ENCODE assay signal across 20 mouse cellular contexts in genomic region chr6:101194386-101194925, GRCm38 (mm10).
DNase-seq lines count a peak whose midpoint lies in the region; ATAC-seq and TF ChIP-seq lines count a peak whose summit lies in the region.
"Had no signal": no experiment of that assay in that cellular context is flagged by ENCODE, and none has a peak within 500 bp of the region (broad histone marks: within the 10 kb centered on the region; RNA-seq: fewer than 3 reads in every experiment).

No protein-coding gene starts in this region.

- 0 out of 2 replicates have a peak, but pooled peaks cover 5% of the 10 kb centered on the region for H3K9me3 ChIP-seq in kidney, embryonic 16.5 days (ENCODE audit: low read length)
- H3K9me3 ChIP-seq in kidney, embryonic 15.5 days (replicated peaks) = no peaks in the 10 kb centered on the region
- H3K9me3 ChIP-seq in hindbrain, embryonic 14.5 days (ENCODE audit: control insufficient read depth, low read length) = no peaks in the 10 kb centered on the region
- H3K9me3 ChIP-seq in limb, embryonic 11.5 days (ENCODE audit: control insufficient read depth, low read length) = no peaks in the 10 kb centered on the region
- H3K9me3 ChIP-seq in midbrain, postnatal 0 days (ENCODE audit: low read length) = no peaks in the 10 kb centered on the region
- H3K9me3 ChIP-seq: forebrain, embryonic 12.5 days; liver, embryonic 13.5 days had no signal

- no peak overlapping the region for H3K27ac ChIP-seq in kidney, embryonic 16.5 days (ENCODE audit: low read length)
- no peak overlapping the region for H3K27ac ChIP-seq in kidney, embryonic 15.5 days
- H3K27ac ChIP-seq in hindbrain, embryonic 14.5 days = peak overlapping the region; percentile 62; the same call in 1 of the 2 replicates
- peak overlapping the region; percentile 33; the same call in 1 of the 2 replicates for H3K27ac ChIP-seq in limb, embryonic 11.5 days (replicated peaks; ENCODE audit: low read depth, low read length)
- no peak overlapping the region for H3K27ac ChIP-seq in midbrain, postnatal 0 days (ENCODE audit: low read depth, low read length)
- H3K27ac ChIP-seq: forebrain, embryonic 12.5 days; gastrocnemius, adult 2 months; liver, embryonic 13.5 days; stomach, postnatal 0 days had no signal

- DNase-seq in hindbrain, embryonic 14.5 days (ENCODE audit: low spot score) = no peak
- peak; percentile 48 for DNase-seq in limb, embryonic 11.5 days (ENCODE audit: low spot score)
- DNase-seq in midbrain, postnatal 0 days (ENCODE audit: low spot score) = peak; percentile 46
- no peak for DNase-seq in heart, adult 8-10 months (ENCODE audit: low spot score)
- DNase-seq in left cerebral cortex, adult 8-10 months (ENCODE audit: low spot score in 2 of 2) = no peak
- DNase-seq in thymus, postnatal 10 days (ENCODE audit: low spot score in 2 of 2) = no peak
- DNase-seq: adrenal gland, postnatal 25 days; B cell, adult 2 months; cerebellum, adult 9-11 months; gastrocnemius, adult 2 months; heart, adult 11 months; kidney, adult 2 months; left cerebral cortex, postnatal 4 days; liver, embryonic 13.5 days; lung, postnatal 10 days; thymus, postnatal 25 days had no signal

- no peaks in the 10 kb centered on the region for H3K27me3 ChIP-seq in kidney, embryonic 16.5 days (ENCODE audit: insufficient read depth, low read length)
- peaks cover 10% of the 10 kb centered on the region for H3K27me3 ChIP-seq in kidney, embryonic 15.5 days
- no peaks in the 10 kb centered on the region for H3K27me3 ChIP-seq in hindbrain, embryonic 14.5 days (ENCODE audit: control insufficient read depth, insufficient read depth, low read length)
- no peaks in the 10 kb centered on the region for H3K27me3 ChIP-seq in limb, embryonic 11.5 days (ENCODE audit: control insufficient read depth, insufficient read depth, low read length)
- no peaks in the 10 kb centered on the region for H3K27me3 ChIP-seq in midbrain, postnatal 0 days (ENCODE audit: insufficient read depth, low read length)

- H3K4me1 ChIP-seq in kidney, embryonic 16.5 days (ENCODE audit: insufficient read depth, low read length) = peaks cover 26% of the 10 kb centered on the region
- peaks cover 28% of the 10 kb centered on the region for H3K4me1 ChIP-seq in kidney, embryonic 15.5 days
- H3K4me1 ChIP-seq in hindbrain, embryonic 14.5 days (replicated peaks; ENCODE audit: control insufficient read depth, insufficient read depth, low read length) = peaks cover 25% of the 10 kb centered on the region; the same call in 1 of the 2 replicates
- H3K4me1 ChIP-seq in limb, embryonic 11.5 days (ENCODE audit: control insufficient read depth, insufficient read depth, low read length) = peaks cover 43% of the 10 kb centered on the region
- no peaks in the 10 kb centered on the region for H3K4me1 ChIP-seq in midbrain, postnatal 0 days (ENCODE audit: insufficient read depth, low read length)
- H3K4me1 ChIP-seq: liver, embryonic 13.5 days had no signal

- ATAC-seq in kidney, embryonic 16.5 days (ENCODE audit: low FRiP score, low TSS enrichment) = peak; percentile 69; the same call in 1 of the 2 replicates
- ATAC-seq in kidney, embryonic 15.5 days (replicated peaks; ENCODE audit: low FRiP score) = no peak
- ATAC-seq in hindbrain, embryonic 14.5 days (ENCODE audit: low FRiP score) = no peak
- ATAC-seq in limb, embryonic 11.5 days (ENCODE audit: insufficient number of reproducible peaks, low FRiP score, low TSS enrichment, low read depth) = no peak
- ATAC-seq in midbrain, postnatal 0 days (ENCODE audit: low FRiP score) = no peak

- H3K4me2 ChIP-seq in kidney, embryonic 16.5 days (replicated peaks; ENCODE audit: low read depth, low read length) = no peak overlapping the region
- H3K4me2 ChIP-seq in kidney, embryonic 15.5 days = no peak overlapping the region
- peak overlapping the region; percentile 90 for H3K4me2 ChIP-seq in hindbrain, embryonic 14.5 days (replicated peaks)
- no peak overlapping the region for H3K4me2 ChIP-seq in limb, embryonic 11.5 days (ENCODE audit: low read depth, severe bottlenecking)
- H3K4me2 ChIP-seq in midbrain, postnatal 0 days (ENCODE audit: low read depth, low read length, poor library complexity, severe bottlenecking) = no peak overlapping the region
- H3K4me2 ChIP-seq: forebrain, embryonic 12.5 days; liver, embryonic 13.5 days had no signal

- TF ChIP-seq CTCF in midbrain, postnatal 0 days (IDR thresholded peaks at IDR 0.05) = no peak

- WGBS in kidney, embryonic 16.5 days = 18% methylated on average over 8 of the region's 8 CpGs
- 22% methylated on average over 8 of the region's 8 CpGs for WGBS in kidney, embryonic 15.5 days
- WGBS in hindbrain, embryonic 14.5 days = 39% methylated on average over 8 of the region's 8 CpGs
- 16% methylated on average over 8 of the region's 8 CpGs for WGBS in limb, embryonic 11.5 days
- WGBS in midbrain, postnatal 0 days = 45% methylated on average over 8 of the region's 8 CpGs

- no peak overlapping the region for H3K9ac ChIP-seq in kidney, embryonic 16.5 days (replicated peaks; ENCODE audit: low read length)
- H3K9ac ChIP-seq in kidney, embryonic 15.5 days = no peak overlapping the region
- H3K9ac ChIP-seq in hindbrain, embryonic 14.5 days = peak overlapping the region; percentile 6; the same call in 1 of the 2 replicates
- no peak overlapping the region for H3K9ac ChIP-seq in limb, embryonic 11.5 days (ENCODE audit: low read length)
- H3K9ac ChIP-seq in midbrain, postnatal 0 days (replicated peaks; ENCODE audit: low read length, poor library complexity, severe bottlenecking) = no peak overlapping the region
- H3K9ac ChIP-seq: forebrain, embryonic 12.5 days; liver, embryonic 13.5 days had no signal

- no peak overlapping the region for H3K4me3 ChIP-seq in kidney, embryonic 16.5 days (ENCODE audit: low read length)
- H3K4me3 ChIP-seq in kidney, embryonic 15.5 days (replicated peaks) = no peak overlapping the region
- no peak overlapping the region for H3K4me3 ChIP-seq in hindbrain, embryonic 14.5 days (replicated peaks; ENCODE audit: low read length)
- H3K4me3 ChIP-seq in limb, embryonic 11.5 days (ENCODE audit: low read depth, low read length) = no peak overlapping the region
- no peak overlapping the region for H3K4me3 ChIP-seq in midbrain, postnatal 0 days (ENCODE audit: low read depth, low read length)
- H3K4me3 ChIP-seq: forebrain, embryonic 12.5 days; gastrocnemius, adult 2 months; liver, embryonic 13.5 days had no signal

- H3K36me3 ChIP-seq in kidney, embryonic 16.5 days (ENCODE audit: insufficient read depth, low read length) = no peaks in the 10 kb centered on the region
- H3K36me3 ChIP-seq in kidney, embryonic 15.5 days = no peaks in the 10 kb centered on the region
- no peaks in the 10 kb centered on the region for H3K36me3 ChIP-seq in hindbrain, embryonic 14.5 days (replicated peaks; ENCODE audit: control insufficient read depth, insufficient read depth)
- no peaks in the 10 kb centered on the region for H3K36me3 ChIP-seq in limb, embryonic 11.5 days (ENCODE audit: control insufficient read depth, insufficient read depth, low read length)
- H3K36me3 ChIP-seq in midbrain, postnatal 0 days (ENCODE audit: insufficient read depth, low read length) = no peaks in the 10 kb centered on the region
- H3K36me3 ChIP-seq: forebrain, embryonic 12.5 days; liver, embryonic 13.5 days had no signal

Comparison
In these comparisons a context has a peak if more than half of its experiments do, and no peak if none do; other contexts are left out.
1. H3K27ac ChIP-seq: peak in hindbrain, embryonic 14.5 days (single experiment) and limb, embryonic 11.5 days (single experiment); none in kidney, embryonic 16.5 days (single experiment), kidney, embryonic 15.5 days (single experiment) and midbrain, postnatal 0 days (single experiment).
2. DNase-seq: peak in limb, embryonic 11.5 days (single experiment) and midbrain, postnatal 0 days (single experiment); none in hindbrain, embryonic 14.5 days (single experiment), heart, adult 8-10 months (single experiment), left cerebral cortex, adult 8-10 months (0 of 2) and thymus, postnatal 10 days (0 of 2).